Mouse (Mus musculus) mesoderm, embryonic 11.5 days (tissue): ENCODE measurements around the gene Lrrc34.

ENCODE experiments used
- DNase-seq: peaks from one replicate; pipeline ENCODE4 v3.0.0-alpha.2; 2012; ENCODE audit warnings: low read depth, low spot score

Lrrc34 gene

GRCm38 (mm10) chr3:30599711-30600545 is 47.7 kb downstream of the Lrrc34 start, which contains the start of gene Actrt3:
Gene Actrt3, minus strand, starts transcription at chr3:30599939.
- peak; percentile 68 for DNase-seq

GRCm38 (mm10) chr3:30597271-30597670 is 50.4 kb downstream of the Lrrc34 start:
- no peak for DNase-seq

- peak; percentile 50 for DNase-seq
Measured at GRCm38 (mm10) chr3:30595111-30595832, 52.4 kb downstream of the Lrrc34 start.

GRCm38 (mm10) chr3:30593719-30594485 is 53.8 kb downstream of the Lrrc34 start:
- DNase-seq: peak; percentile 36

- DNase-seq: peak; percentile 70
Measured at GRCm38 (mm10) chr3:30592418-30592853, 55.2 kb downstream of the Lrrc34 start.

GRCm38 (mm10) chr3:30588865-30589264 is 58.8 kb downstream of the Lrrc34 start:
- DNase-seq: no peak
